Mouse (Mus musculus): ENCODE results near the gene Sh3gl3.

DNA sequence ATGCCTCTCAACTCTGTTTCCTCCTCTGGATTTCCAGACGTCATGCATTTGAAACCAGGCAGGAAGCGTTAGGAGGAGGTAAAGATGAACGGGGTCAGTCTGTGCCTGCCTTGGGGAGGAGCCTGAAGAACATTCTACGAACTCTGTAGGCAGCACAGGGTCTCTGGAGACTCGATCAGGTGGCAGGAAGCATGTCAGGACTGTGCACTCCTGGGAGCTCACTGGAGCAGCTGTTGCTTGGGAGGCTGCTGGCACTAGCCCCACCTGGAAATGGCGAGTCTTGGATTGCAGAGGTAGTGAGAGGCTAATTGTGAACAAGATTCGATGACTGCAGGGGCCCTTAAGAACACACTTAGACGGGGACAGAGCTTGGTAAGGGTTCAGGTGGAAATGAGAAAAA, 167.8 kb downstream of the Sh3gl3 start:
- TF ChIP-seq POLR2A (IDR thresholded peaks at IDR 0.05; ENCODE audit: borderline replicate concordance, extremely low read depth, insufficient read depth, insufficient read length, poor library complexity, severe bottlenecking): no peak
- TF ChIP-seq CTCF (IDR thresholded peaks at IDR 0.05; ENCODE audit: borderline replicate concordance, extremely low read depth, insufficient read depth, insufficient read length): no peak

All from brain, embryonic 14.5 days (tissue).